Mouse (Mus musculus): ENCODE data around the gene Txnip. TPM values are rescaled to one million over a fixed set of nuclear protein-coding genes. Genes with fewer than 3 reads are reported as not detected.

Gene Txnip
- polyA plus RNA-seq, 1 experiment from 2014 or later, result 42.8 TPM

- Histone ChIP-seq H3K4me3 (replicated peaks) (no peak overlapping the region), H3K27me3 (no peaks in the 10 kb centered on the region), H3K9ac (no peak overlapping the region), H3K27ac (replicated peaks) (no peak overlapping the region), H3K4me2 (no peak overlapping the region), H3K36me3 (replicated peaks) (no peaks in the 10 kb centered on the region), H3K9me3 (replicated peaks) (no peaks in the 10 kb centered on the region), H3K4me1 (replicated peaks) (peaks cover 56% of the 10 kb centered on the region)
- 82% methylated on average over 13 of the region's 13 CpGs for WGBS (ENCODE audit: insufficient replicate concordance)
- no peak for ATAC-seq (ENCODE audit: insufficient read depth)
These were observed 11.7 kb downstream of the Txnip start for GRCm38 (mm10) chr3:96569506-96569905.

- H3K4me3 ChIP-seq (replicated peaks), result no peak overlapping the region
- 68% methylated on average over 11 of the region's 11 CpGs for WGBS (ENCODE audit: insufficient replicate concordance)
- H3K9me3 ChIP-seq (replicated peaks), result no peaks in the 10 kb centered on the region
- ATAC-seq (ENCODE audit: insufficient read depth), result no peak
- H3K27me3 ChIP-seq, result no peaks in the 10 kb centered on the region
- peaks cover 52% of the 10 kb centered on the region for H3K4me1 ChIP-seq (replicated peaks)
- H3K27ac ChIP-seq (replicated peaks), result 0 out of 2 replicates have a peak overlapping the region, but pooled peaks have one; percentile 10
- no peak overlapping the region for H3K4me2 ChIP-seq
- no peak overlapping the region for H3K9ac ChIP-seq
- H3K36me3 ChIP-seq (replicated peaks), result no peaks in the 10 kb centered on the region
These were observed 12.3 kb downstream of the Txnip start for GRCm38 (mm10) chr3:96569966-96570605.

- Histone ChIP-seq H3K4me2 (no peak overlapping the region), H3K4me1 (replicated peaks) (peaks cover 53% of the 10 kb centered on the region), H3K27ac (replicated peaks) (peak overlapping the region; percentile 10; the same call in 1 of the 2 replicates), H3K4me3 (replicated peaks) (no peak overlapping the region), H3K27me3 (no peaks in the 10 kb centered on the region), H3K9ac (no peak overlapping the region), H3K9me3 (replicated peaks) (no peaks in the 10 kb centered on the region), H3K36me3 (replicated peaks) (no peaks in the 10 kb centered on the region)
- ATAC-seq (ENCODE audit: insufficient read depth), result no peak
- WGBS (ENCODE audit: insufficient replicate concordance), result 38% methylated on average over 7 of the region's 7 CpGs
These were observed 12.9 kb downstream of the Txnip start for GRCm38 (mm10) chr3:96570643-96571042.

GRCm38 (mm10) chr3:96571336-96571735 is 13.6 kb downstream of the Txnip start:
- H3K4me1 ChIP-seq (replicated peaks), result peaks cover 54% of the 10 kb centered on the region
- H3K9me3 ChIP-seq (replicated peaks), result no peaks in the 10 kb centered on the region
- no peak overlapping the region for H3K4me3 ChIP-seq (replicated peaks)
- H3K36me3 ChIP-seq (replicated peaks), result no peaks in the 10 kb centered on the region
- no peak overlapping the region for H3K4me2 ChIP-seq
- no peak overlapping the region for H3K9ac ChIP-seq
- H3K27me3 ChIP-seq, result no peaks in the 10 kb centered on the region
- WGBS (ENCODE audit: insufficient replicate concordance), result 49% methylated on average over 2 of the region's 2 CpGs
- no peak for ATAC-seq (ENCODE audit: insufficient read depth)
- peak overlapping the region; percentile 0 for H3K27ac ChIP-seq (replicated peaks)

GRCm38 (mm10) chr3:96571896-96572698 is 14.3 kb downstream of the Txnip start:
- ATAC-seq (ENCODE audit: insufficient read depth), result no peak
- Histone ChIP-seq H3K27ac (replicated peaks) (peak overlapping the region; percentile 0), H3K36me3 (replicated peaks) (no peaks in the 10 kb centered on the region), H3K4me2 (no peak overlapping the region), H3K4me3 (replicated peaks) (no peak overlapping the region), H3K9ac (no peak overlapping the region), H3K27me3 (no peaks in the 10 kb centered on the region), H3K9me3 (replicated peaks) (no peaks in the 10 kb centered on the region), H3K4me1 (replicated peaks) (peaks cover 54% of the 10 kb centered on the region)
- 50% methylated on average over 16 of the region's 16 CpGs for WGBS (ENCODE audit: insufficient replicate concordance)

- Histone ChIP-seq H3K4me3 (replicated peaks) (no peak overlapping the region), H3K4me1 (replicated peaks) (peaks cover 54% of the 10 kb centered on the region), H3K27ac (replicated peaks) (peak overlapping the region; percentile 3; the same call in 1 of the 2 replicates), H3K4me2 (no peak overlapping the region), H3K36me3 (replicated peaks) (no peaks in the 10 kb centered on the region), H3K9me3 (replicated peaks) (no peaks in the 10 kb centered on the region), H3K27me3 (no peaks in the 10 kb centered on the region), H3K9ac (no peak overlapping the region)
- no peak for ATAC-seq (ENCODE audit: insufficient read depth)
- WGBS (ENCODE audit: insufficient replicate concordance), result 57% methylated on average over 19 of the region's 19 CpGs
These were observed 16.1 kb downstream of the Txnip start for GRCm38 (mm10) chr3:96573611-96574511.

- Histone ChIP-seq H3K4me2 (peak overlapping the region; percentile 68; the same call in 1 of the 2 replicates), H3K4me3 (replicated peaks) (no peak overlapping the region), H3K27me3 (no peaks in the 10 kb centered on the region), H3K4me1 (replicated peaks) (peaks cover 60% of the 10 kb centered on the region), H3K27ac (replicated peaks) (peak overlapping the region; percentile 68), H3K9me3 (replicated peaks) (no peaks in the 10 kb centered on the region), H3K9ac (no peak overlapping the region), H3K36me3 (replicated peaks) (no peaks in the 10 kb centered on the region)
- no peak for ATAC-seq (ENCODE audit: insufficient read depth)
- 75% methylated on average over 8 of the region's 8 CpGs for WGBS (ENCODE audit: insufficient replicate concordance)
These were observed 17.7 kb downstream of the Txnip start for GRCm38 (mm10) chr3:96575272-96575984.

GRCm38 (mm10) chr3:96576005-96576658 is 18.4 kb downstream of the Txnip start:
- peak overlapping the region; percentile 45 for H3K4me3 ChIP-seq (replicated peaks)
- peak overlapping the region; percentile 68 for H3K27ac ChIP-seq (replicated peaks)
- peak overlapping the region; percentile 68 for H3K4me2 ChIP-seq
- peaks cover 67% of the 10 kb centered on the region for H3K4me1 ChIP-seq (replicated peaks)
- no peaks in the 10 kb centered on the region for H3K27me3 ChIP-seq
- peak; percentile 14; the same call in 1 of the 2 replicates for ATAC-seq (ENCODE audit: insufficient read depth)
- 16% methylated on average over 14 of the region's 14 CpGs for WGBS (ENCODE audit: insufficient replicate concordance)
- H3K9ac ChIP-seq, result peak overlapping the region; percentile 35; the same call in 1 of the 2 replicates
- no peaks in the 10 kb centered on the region for H3K36me3 ChIP-seq (replicated peaks)
- H3K9me3 ChIP-seq (replicated peaks), result no peaks in the 10 kb centered on the region

- peak; percentile 80 for ATAC-seq (ENCODE audit: insufficient read depth)
- H3K4me3 ChIP-seq (replicated peaks), result peak within 1 kb of the TSS; percentile 45
- H3K4me1 ChIP-seq (replicated peaks), result peaks cover 61% of the 10 kb centered on the region
- H3K27ac ChIP-seq (replicated peaks), result peak within 1 kb of the TSS; percentile 68
- 17% methylated on average over 17 of the region's 17 CpGs for WGBS (ENCODE audit: insufficient replicate concordance)
- H3K27me3 ChIP-seq, result no peaks in the 10 kb centered on the region
- H3K9ac ChIP-seq, result peak within 1 kb of the TSS; percentile 35; the same call in 1 of the 2 replicates
- H3K9me3 ChIP-seq (replicated peaks), result no peaks in the 10 kb centered on the region
- peak within 1 kb of the TSS; percentile 68 for H3K4me2 ChIP-seq
- H3K36me3 ChIP-seq (replicated peaks), result no peaks in the 10 kb centered on the region
These were observed 19.2 kb downstream of the Txnip start, which contains the start of gene Gm16253 for GRCm38 (mm10) chr3:96576690-96577541. Gene Gm16253 (plus strand): TSS chr3:96576984.

All from liver, embryonic 15.5 days (tissue).